Mouse (Mus musculus) forelimb bud, embryonic 11.5 days (tissue): ENCODE data around the gene Map10.

ENCODE experiments used
- DNase-seq: peaks from one replicate; pipeline ENCODE4 v3.0.0-alpha.2; 2012; ENCODE audit warnings: low read depth, low spot score

Map10 gene

GRCm38 (mm10) chr8:125670420-125670819 is 802 bp downstream of the Map10 start:
- DNase-seq = no peak

DNA sequence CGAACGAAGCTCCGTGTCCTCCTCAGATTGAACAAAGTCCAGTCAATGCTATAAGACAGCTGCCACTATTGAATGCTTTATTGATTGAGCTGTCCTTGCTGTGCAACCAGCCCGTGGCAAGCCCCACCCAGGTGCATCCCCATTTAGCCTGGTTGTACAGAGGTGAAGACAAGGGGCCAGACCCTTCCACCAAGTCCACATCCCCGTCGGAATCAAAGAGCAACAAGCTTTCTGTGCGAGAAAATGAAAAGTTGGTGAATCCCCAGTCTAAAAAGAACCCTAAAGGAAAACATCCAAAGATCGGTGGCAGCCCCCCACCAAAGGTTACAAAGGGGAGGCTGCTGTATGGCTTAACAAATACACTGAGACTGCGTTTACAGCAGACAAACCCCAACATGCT is 1.3 kb downstream of the Map10 start:
- no peak for DNase-seq

DNA sequence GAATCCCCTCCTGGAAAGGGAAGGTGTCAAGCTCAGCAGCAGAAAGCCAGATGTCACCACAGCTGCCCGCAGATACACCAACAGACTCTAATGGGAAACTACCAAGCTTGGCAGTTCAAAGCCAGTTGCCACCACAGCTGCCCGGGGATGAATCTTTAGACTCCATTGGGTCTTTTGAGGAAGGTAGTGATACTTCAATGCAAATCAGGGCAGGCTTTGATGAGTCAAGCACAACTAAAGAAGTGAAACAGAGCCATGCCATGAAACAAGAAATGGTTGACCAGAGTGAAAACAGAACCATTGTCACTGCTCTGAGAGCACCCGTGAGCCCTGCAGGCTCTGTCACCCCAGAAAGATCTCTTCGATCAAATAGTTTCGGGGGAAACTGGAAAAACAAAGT is 1.8 kb downstream of the Map10 start:
- DNase-seq = no peak

- no peak for DNase-seq
Observed at GRCm38 (mm10) chr8:125675796-125676195, 6.2 kb downstream of the Map10 start.

- no peak for DNase-seq
Observed at GRCm38 (mm10) chr8:125677484-125677883, 7.9 kb downstream of the Map10 start.

- DNase-seq = no peak
Observed at GRCm38 (mm10) chr8:125678854-125679648, 9.4 kb downstream of the Map10 start.

DNA sequence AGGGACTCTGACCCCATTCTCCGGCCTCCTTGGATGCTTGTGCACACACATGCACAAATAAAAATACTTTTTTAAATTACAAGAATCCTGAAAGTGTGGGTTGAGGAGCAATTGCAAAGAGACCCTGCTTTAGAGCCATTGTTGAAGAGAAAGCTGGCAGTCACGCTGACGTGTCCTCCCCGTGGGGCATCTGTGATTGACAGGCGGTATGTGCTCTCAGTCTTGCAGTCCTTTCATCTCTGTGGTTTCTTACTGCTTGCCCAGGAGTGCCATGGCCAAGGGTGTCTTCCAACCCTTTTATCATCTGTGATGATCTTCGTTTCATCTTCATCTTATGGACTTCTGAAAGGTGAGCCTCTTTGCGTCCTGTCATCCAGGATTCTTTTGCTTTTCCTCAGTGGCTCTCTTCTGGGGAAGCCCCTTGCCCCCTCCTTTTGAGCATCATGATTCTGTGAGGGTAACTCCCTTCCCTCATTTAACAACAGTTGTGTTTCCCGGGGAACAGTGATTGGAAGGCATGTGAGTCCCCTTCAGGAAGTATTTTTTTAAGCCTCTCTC is 11.3 kb downstream of the Map10 start:
- no peak for DNase-seq

- no peak for DNase-seq
Observed at GRCm38 (mm10) chr8:125685216-125685760, 15.7 kb downstream of the Map10 start.

GRCm38 (mm10) chr8:125686221-125686865 is 16.7 kb downstream of the Map10 start:
- no peak for DNase-seq

GRCm38 (mm10) chr8:125690166-125690915 is 20.7 kb downstream of the Map10 start:
- no peak for DNase-seq

DNA sequence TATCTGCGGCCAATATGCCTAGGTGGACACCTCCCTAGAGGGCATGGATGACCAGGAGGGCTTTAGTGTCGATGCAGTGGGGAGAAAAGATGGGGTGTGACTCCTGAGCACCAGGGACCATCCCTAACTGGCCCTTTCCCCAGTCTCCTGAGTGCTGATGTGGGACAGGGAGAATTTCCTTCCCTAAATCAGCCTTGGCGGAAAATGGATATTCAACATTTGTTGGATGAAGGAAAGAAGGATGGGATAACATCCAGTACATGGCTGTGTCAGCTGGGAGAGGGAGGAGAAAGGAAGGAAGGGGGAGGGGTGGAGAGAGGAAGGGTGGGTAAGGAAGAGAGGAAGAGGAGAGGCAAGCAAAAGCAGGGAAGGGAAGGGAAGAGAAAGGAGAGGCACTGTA is 21.3 kb downstream of the Map10 start:
- DNase-seq = no peak

GRCm38 (mm10) chr8:125692447-125692846 is 22.8 kb downstream of the Map10 start:
- no peak for DNase-seq

DNA sequence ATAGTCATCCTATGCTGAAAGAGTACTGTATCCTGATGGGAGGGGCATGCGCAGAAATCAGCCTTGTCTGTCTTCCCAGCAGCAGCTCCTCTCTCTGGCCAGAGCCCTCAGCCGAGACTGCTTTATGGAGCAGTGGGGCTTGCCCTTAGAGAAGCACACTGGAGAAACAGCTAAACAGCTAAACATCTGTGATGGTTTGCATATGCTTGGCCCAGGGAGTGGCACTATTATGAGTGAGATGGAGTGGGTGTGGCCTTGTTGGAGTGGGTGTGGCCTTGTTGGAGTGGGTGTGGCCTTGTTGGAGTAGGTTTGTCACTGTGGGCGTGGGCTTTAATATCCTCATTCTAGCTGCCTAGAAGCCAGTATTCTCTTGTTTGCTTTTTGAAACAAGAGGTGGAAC is 23.6 kb downstream of the Map10 start:
- no peak for DNase-seq

GRCm38 (mm10) chr8:125695951-125696350 is 26.3 kb downstream of the Map10 start:
- no peak for DNase-seq

DNA sequence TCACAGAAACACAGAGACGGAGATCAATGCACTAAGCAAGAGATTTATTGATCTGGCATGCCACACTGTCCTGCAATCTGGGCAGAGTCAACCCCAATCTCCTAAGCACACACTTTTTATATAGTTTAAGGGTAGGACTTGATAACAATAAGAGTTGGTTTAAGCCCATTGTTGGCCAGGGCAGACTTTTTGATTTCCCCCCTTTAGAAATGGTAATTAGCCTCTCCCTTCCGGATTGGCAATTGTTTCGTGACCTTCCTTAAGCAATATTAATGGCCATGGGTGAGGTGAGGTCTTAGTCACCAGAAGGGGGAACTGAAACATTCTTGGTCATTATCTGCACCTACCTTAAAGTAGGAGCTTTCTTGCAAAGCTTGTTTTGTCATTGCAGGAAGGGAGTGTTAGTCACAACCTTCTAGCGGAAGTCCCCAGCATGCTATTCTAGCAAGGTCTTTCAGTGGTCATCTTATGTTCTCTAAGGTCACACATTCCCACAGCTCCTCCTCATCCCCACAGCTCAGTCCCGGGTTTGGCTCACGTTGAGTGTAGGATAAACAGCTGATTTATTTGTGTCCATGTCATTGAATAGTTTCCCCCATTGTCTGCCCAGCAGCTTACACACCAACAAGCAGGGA is 29.9 kb downstream of the Map10 start:
- no peak for DNase-seq

DNA sequence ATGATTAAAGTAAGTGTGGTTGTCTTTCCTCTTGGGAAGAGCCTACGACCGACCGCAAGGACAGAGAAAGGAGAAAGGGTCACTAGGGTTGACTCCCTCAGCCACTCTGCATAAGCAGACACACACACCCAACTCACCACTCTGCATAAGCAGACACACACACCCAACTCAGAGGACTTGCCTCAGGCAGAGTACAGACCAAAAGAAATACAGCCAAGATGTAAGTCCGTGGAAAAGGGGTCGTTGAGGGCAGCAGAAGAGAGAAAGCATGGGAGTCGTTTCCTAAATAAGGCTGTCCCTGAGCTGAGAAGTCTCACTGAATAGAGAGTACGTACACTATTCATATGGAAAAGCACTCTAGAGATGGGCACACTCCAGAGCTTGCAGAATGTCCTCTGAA is 30.8 kb downstream of the Map10 start:
- no peak for DNase-seq

- no peak for DNase-seq
Observed at GRCm38 (mm10) chr8:125702868-125703473, 33.4 kb downstream of the Map10 start.

DNA sequence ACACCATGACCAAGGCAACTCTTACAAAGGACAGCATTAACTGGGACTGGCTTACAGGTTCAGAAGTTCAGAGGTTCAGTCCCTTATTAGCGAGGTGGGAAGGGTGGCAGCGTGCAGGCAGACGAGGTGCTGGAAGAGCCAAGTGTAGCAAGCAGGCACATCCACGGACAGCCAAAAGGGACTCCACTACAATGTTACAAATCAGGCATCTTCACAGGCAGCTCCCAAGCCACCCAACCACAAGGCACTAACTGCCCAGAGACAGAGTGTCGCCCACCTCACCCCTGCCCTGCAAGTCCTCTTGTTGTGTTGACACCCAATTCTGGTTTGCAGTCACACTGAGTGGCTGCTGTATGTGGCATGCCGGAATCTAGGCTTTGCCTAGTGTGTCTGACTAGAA is 34.8 kb downstream of the Map10 start:
- no peak for DNase-seq

DNA sequence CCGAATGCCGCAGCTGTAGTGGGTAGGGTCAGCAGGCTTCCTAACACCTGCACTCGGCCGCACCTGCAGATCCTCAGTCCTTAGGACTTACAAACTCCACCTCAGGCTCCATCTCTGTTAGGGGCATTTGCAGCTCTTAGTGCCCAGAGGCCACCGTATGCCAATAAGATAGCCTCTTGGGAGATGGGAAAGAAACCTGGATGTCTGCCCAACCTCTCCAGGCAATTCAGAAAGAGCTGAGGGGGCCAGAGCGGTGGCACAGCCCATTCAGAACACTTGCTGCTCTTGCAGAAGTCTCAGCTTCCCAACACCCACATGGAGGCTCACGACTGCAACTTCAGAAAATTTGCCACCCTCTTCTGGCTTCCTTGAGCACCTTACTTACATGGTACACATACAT is 36.2 kb downstream of the Map10 start:
- no peak for DNase-seq

- no peak for DNase-seq
Observed at GRCm38 (mm10) chr8:125709171-125709570, 39.6 kb downstream of the Map10 start.

GRCm38 (mm10) chr8:125711514-125711913 is 41.9 kb downstream of the Map10 start:
- DNase-seq = no peak
